Mouse (Mus musculus) testis, adult 2 months (tissue): ENCODE data around the gene C530008M17Rik. TPM values are rescaled to one million over a fixed set of nuclear protein-coding genes. Genes with fewer than 3 reads are reported as not detected.

ENCODE experiments used
- H3K27ac ChIP-seq: fragments of 200-500 bp; 2 replicates; pipeline ENCODE4 v1.5.1; 2012; ENCODE audit warnings: low read depth, low read length; ENCODE audit not compliant: control insufficient read depth, insufficient read depth
- H3K27me3 ChIP-seq: fragments of 200-500 bp; 2 replicates; pipeline ENCODE4 v1.6.1; 2012; ENCODE audit warnings: mild to moderate bottlenecking, low read length, moderate library complexity; ENCODE audit not compliant: control insufficient read depth, insufficient read depth
- H3K36me3 ChIP-seq: fragments of 200-500 bp; 2 replicates; pipeline ENCODE4 v1.6.1; 2012; ENCODE audit warnings: mild to moderate bottlenecking, low read length; ENCODE audit not compliant: control insufficient read depth, insufficient read depth
- H3K4me1 ChIP-seq: fragments of 200-500 bp; 2 replicates; pipeline ENCODE4 v1.6.1; 2012; ENCODE audit warnings: low read length; ENCODE audit not compliant: control insufficient read depth, insufficient read depth
- H3K4me3 ChIP-seq: fragments of 200-500 bp; 2 replicates; pipeline ENCODE4 v1.5.1; 2012; ENCODE audit warnings: low read depth, mild to moderate bottlenecking, low read length, moderate library complexity, mixed read lengths; ENCODE audit not compliant: control insufficient read depth
- CTCF ChIP-seq: fragments of 200-500 bp; IDR thresholded peaks from 2 replicates; pipeline ENCODE4 v1.5.1; 2012; ENCODE audit warnings: low read depth, mild to moderate bottlenecking, inconsistent platforms, low read length, moderate library complexity; ENCODE audit not compliant: control insufficient read depth, insufficient read depth, insufficient replicate concordance
- POLR2A ChIP-seq: fragments of 200-500 bp; IDR thresholded peaks from 2 replicates; pipeline ENCODE4 v1.6.1; 2012; ENCODE audit warnings: low read depth, mild to moderate bottlenecking, inconsistent platforms, low read length, moderate library complexity; ENCODE audit not compliant: control insufficient read depth
- polyA plus RNA-seq: library from polyadenylated mRNA; depleted of rRNA; stranded (reverse); fragments of >200 nt; gene quantifications from 2 replicates; pipeline ENCODE4 v1.2.3, GENCODE M21; 2012

The C530008M17Rik gene
- polyA plus RNA-seq, 1 experiment = 187 TPM

GRCm38 (mm10) chr5:76832529-76833210, 176.4 kb downstream of the C530008M17Rik start:
- Histone ChIP-seq H3K36me3 (no peaks in the 10 kb centered on the region), H3K27me3 (no peaks in the 10 kb centered on the region), H3K4me3 (peak overlapping the region; percentile 27), H3K4me1 (no peaks in the 10 kb centered on the region; the same call in 1 of the 2 replicates), H3K27ac (no peak overlapping the region)
- TF ChIP-seq POLR2A (no peak), CTCF (no peak)

- TF ChIP-seq CTCF (no peak), POLR2A (no peak)
- H3K27ac ChIP-seq = no peak overlapping the region
- H3K4me1 ChIP-seq = no peaks in the 10 kb centered on the region; the same call in 1 of the 2 replicates
- H3K27me3 ChIP-seq = no peaks in the 10 kb centered on the region
- no peaks in the 10 kb centered on the region for H3K36me3 ChIP-seq
- no peak overlapping the region for H3K4me3 ChIP-seq
These were observed 180.7 kb downstream of the C530008M17Rik start for GRCm38 (mm10) chr5:76837018-76837417.

GRCm38 (mm10) chr5:76839786-76840185, 183.5 kb downstream of the C530008M17Rik start:
- Histone ChIP-seq H3K27ac (no peak overlapping the region), H3K4me3 (peak overlapping the region; percentile 70), H3K36me3 (no peaks in the 10 kb centered on the region), H3K27me3 (no peaks in the 10 kb centered on the region), H3K4me1 (no peaks in the 10 kb centered on the region; the same call in 1 of the 2 replicates)
- TF ChIP-seq CTCF = no peak

GRCm38 (mm10) chr5:76841859-76842258, 185.5 kb downstream of the C530008M17Rik start:
- no peak for TF ChIP-seq CTCF
- no peak for TF ChIP-seq POLR2A
- Histone ChIP-seq H3K36me3 (no peaks in the 10 kb centered on the region), H3K4me1 (no peaks in the 10 kb centered on the region; the same call in 1 of the 2 replicates), H3K27ac (no peak overlapping the region), H3K4me3 (peak overlapping the region; percentile 66), H3K27me3 (no peaks in the 10 kb centered on the region)

- no peaks in the 10 kb centered on the region; the same call in 1 of the 2 replicates for H3K4me1 ChIP-seq
- H3K27ac ChIP-seq = no peak overlapping the region
- H3K27me3 ChIP-seq = no peaks in the 10 kb centered on the region
- H3K36me3 ChIP-seq = no peaks in the 10 kb centered on the region
- H3K4me3 ChIP-seq = no peak overlapping the region
- no peak for TF ChIP-seq POLR2A
- peak; percentile 63; the same call in 1 of the 2 replicates for TF ChIP-seq CTCF
These were observed 187.1 kb downstream of the C530008M17Rik start for GRCm38 (mm10) chr5:76843448-76843847.

DNA sequence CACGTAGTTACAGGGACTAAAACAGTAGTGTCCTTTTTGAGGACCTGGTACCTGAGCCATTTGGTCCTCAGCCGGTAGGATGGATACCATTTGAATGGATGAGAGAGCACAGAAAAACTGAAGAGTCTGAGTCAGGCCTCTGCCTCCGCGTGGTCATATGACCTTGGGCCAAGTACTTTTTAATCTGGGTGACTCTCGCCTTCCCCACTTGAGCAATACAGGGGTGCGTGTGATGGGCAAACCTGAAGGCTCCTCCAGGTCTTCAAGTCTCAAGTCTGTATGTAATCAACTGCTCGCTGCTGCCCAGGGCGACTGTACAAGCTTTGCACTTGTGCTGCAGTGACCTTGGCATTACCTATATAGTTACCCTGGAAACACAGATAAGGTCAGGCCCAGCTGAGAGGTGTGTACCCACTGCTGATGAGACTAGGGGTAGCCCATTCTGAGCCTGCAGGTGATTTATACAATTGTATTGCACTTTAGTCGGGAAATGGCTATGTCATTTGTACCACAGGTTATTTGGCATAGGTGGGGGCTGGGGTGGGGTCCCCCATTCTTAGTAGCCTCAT, 187.6 kb downstream of the C530008M17Rik start:
- no peaks in the 10 kb centered on the region; the same call in 1 of the 2 replicates for H3K4me1 ChIP-seq
- H3K4me3 ChIP-seq = no peak overlapping the region
- no peaks in the 10 kb centered on the region for H3K27me3 ChIP-seq
- H3K27ac ChIP-seq = no peak overlapping the region
- TF ChIP-seq POLR2A = no peak
- TF ChIP-seq CTCF = no peak
- H3K36me3 ChIP-seq = no peaks in the 10 kb centered on the region

- Histone ChIP-seq H3K4me1 (no peaks in the 10 kb centered on the region; the same call in 1 of the 2 replicates), H3K27ac (no peak overlapping the region), H3K4me3 (no peak overlapping the region), H3K36me3 (no peaks in the 10 kb centered on the region), H3K27me3 (no peaks in the 10 kb centered on the region)
- TF ChIP-seq POLR2A (no peak), CTCF (no peak)
These were observed 188.4 kb downstream of the C530008M17Rik start for GRCm38 (mm10) chr5:76844618-76845186.

DNA sequence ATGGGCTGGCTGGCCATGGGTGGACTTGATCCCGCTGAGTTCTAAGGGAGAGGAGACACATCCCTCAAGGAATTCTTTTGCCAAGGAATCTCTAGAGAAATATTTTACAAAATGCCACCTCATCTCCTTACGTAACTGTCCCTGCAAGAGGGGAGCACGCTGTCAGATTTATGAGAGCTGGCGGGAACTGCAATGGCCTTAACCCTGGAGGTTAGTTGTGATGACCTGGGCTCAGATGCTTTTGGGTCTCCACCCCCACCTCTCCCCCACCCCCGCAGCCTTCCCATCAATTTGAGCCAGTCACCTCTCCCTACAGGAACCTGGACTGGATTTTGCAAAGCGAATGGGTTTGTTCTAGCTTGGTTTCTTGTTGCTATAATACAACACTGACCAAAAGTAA, 190.8 kb downstream of the C530008M17Rik start:
- H3K4me1 ChIP-seq = peaks cover 4% of the 10 kb centered on the region
- no peaks in the 10 kb centered on the region for H3K36me3 ChIP-seq
- TF ChIP-seq POLR2A = no peak
- TF ChIP-seq CTCF = no peak
- H3K4me3 ChIP-seq = no peak overlapping the region
- H3K27me3 ChIP-seq = no peaks in the 10 kb centered on the region
- H3K27ac ChIP-seq = no peak overlapping the region
